Mouse (Mus musculus) cerebellum, postnatal 4 days (tissue): Measurements from ENCODE around the gene Vamp8.
A peak's percentile ranks its signal among the peaks of the same experiment; 100 is the strongest.

Experiments used
- DNase-seq, 2 experiments: peaks; one replicate each; pipeline ENCODE4 v3.0.0; 2022; ENCODE audit warnings: low spot score in 2 of 2, mixed read lengths in 1 of 2

Vamp8 gene

GRCm38 (mm10) chr6:72373184-72373583, 17.3 kb downstream of the Vamp8 start:
- DNase-seq = no peak

GRCm38 (mm10) chr6:72371571-72371970, 18.9 kb downstream of the Vamp8 start:
- DNase-seq = no peak

DNA sequence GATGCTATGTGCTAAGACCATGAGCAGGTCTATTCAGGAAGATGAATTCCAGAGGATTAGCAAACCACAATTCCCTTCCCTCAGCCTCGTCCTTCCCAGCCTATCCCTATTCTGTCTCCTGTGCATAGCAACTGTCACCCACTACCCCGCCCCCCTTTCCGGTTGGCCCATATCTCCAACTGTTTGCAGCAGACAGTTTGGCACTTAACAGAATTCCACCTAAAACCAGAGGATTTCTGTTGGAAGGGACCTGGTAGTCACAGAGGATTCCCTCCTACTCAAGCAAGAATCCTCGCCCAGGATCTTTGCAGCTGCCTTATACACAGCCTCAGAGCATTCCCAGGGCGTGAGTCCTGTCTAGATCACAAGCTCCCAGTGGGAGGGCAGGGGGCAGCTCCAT, 19.4 kb downstream of the Vamp8 start:
- DNase-seq = no peak

GRCm38 (mm10) chr6:72370091-72370490, 20.4 kb downstream of the Vamp8 start:
- no peak for DNase-seq

DNA sequence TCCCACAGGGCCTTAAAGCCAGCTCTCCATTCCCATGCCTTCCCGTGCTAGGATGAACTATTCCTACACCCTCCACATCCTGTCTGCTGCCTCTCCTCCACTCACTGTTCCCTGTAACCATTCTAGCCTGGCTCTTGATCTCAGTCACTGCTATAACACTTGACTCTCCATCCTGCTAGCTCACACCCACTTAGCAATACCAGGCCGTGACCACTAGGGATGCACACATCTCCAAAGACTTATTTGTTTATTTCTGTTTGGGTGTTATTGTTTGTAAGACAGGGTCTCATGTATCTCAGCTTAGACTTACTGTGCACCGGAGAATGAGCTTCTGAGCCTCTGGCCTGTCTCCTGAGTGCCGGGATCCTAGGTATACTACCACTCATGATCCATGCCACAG, 20.9 kb downstream of the Vamp8 start:
- no peak for DNase-seq

GRCm38 (mm10) chr6:72367460-72367974, 23.0 kb downstream of the Vamp8 start:
- no peak for DNase-seq

- no peak for DNase-seq
Observed at GRCm38 (mm10) chr6:72366844-72367443, 23.6 kb downstream of the Vamp8 start, which contains the start of gene Rnf181. Rnf181 (minus strand) TSS chr6:72366956.

- no peak for DNase-seq
Observed at GRCm38 (mm10) chr6:72366304-72366703, 24.2 kb downstream of the Vamp8 start.

DNA sequence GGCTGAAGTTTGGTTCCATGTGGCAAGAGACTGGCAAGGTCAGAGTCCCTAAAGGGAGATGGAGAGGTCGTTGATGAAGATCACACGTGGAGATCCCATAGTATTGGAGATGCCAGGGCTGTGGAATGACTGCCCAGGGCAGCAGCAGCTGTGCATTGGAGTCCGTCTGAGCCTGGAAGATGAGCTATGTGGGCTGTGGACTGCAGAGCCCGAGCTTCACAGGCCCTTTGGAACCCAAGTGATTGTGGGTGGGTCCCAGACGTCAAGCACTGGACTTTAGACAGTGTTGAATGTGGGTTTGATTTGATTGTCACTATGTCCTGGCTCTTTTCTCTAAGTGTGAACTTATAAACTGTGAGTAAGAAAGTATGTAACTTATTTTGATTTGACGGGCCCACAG, 25.5 kb downstream of the Vamp8 start:
- no peak for DNase-seq

DNA sequence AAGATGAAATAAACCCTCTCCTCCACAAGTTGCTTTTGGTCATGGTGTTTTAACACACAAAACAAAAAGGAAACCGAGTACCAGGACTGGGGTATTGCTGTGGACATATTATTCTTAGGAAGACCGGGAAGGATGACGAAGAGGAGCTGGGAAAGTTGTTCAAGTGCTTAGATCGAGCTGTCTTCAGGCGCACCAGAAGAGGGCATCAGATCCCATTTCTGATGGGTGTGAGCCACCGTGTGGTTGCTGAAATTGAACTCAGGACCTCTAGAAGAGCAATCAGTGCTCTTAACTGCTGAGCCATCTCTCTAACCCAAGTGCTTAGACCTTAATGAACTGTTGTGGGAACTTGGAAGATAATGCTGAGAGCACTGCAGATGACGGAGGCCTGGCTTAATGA, 26.5 kb downstream of the Vamp8 start:
- no peak for DNase-seq

DNA sequence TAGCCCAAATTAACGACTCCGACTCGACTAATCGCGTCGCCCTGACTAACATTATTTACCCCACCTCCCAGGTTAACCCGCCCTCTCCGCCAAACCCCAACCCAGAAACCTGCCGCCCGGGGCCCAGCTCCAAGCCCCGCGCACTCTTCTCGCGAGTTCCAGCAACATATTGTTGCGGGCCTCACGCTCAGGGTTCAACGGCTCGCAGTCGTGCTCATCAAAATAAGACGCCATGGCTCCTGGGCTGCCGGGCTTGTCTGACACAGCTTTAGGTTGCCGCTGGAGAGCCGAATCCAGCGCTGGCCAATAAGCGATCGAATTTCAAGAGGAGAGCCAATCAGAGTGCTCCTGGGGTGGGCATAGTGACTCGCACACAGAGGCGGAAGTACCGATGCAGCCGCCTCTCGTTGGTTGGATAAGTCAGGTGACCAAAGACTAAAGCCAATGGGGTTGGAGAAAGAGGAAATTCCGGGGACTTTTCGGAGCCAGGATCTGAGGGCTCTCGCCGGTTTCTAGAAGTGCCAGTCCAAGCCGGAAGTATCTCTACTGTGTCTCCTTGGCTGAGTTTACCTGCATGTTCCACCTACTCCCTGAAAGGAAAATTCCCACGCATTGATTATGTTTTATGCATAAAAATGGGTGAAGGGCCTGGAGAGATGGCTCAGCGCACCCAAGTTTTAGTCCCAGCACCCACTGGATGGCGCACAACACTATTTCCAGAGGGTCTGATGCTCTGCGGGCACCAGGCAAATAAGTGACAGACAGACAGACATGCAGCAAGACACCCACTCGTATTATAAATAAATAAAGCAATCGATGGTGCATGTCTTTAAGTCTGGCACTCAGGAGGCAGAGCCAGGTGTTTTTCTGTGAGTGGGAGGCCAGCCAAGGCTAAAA, 28.1 kb downstream of the Vamp8 start:
- DNase-seq = peak; percentile 82 to 94

DNA sequence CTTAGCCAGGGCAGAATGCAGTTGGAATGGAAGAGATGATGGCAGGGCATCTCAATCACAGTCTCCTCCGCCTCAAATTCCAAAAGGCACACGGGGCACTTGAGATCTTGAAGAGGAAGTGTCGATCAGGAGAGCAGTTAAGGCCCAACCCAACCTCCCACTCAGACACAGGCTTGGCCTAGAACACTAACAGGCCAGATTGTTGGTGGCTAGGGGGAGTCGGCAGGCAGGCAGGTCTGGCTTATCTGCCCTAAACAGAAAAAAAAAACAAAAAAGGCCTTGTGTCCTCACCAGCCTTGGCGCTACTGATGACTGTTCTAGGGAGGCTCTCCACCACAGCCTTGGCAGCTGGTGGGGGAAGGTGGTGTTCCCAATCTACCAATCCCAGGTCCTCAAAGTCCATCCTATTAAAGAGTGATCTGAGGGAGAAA, 29.4 kb downstream of the Vamp8 start:
- no peak for DNase-seq

GRCm38 (mm10) chr6:72360599-72360935, 29.9 kb downstream of the Vamp8 start:
- DNase-seq = no peak

- DNase-seq = no peak
Observed at GRCm38 (mm10) chr6:72359891-72360598, 30.5 kb downstream of the Vamp8 start.

- DNase-seq = no peak
Observed at GRCm38 (mm10) chr6:72359343-72359742, 31.2 kb downstream of the Vamp8 start.

GRCm38 (mm10) chr6:72358086-72358764, 32.3 kb downstream of the Vamp8 start:
- no peak for DNase-seq

DNA sequence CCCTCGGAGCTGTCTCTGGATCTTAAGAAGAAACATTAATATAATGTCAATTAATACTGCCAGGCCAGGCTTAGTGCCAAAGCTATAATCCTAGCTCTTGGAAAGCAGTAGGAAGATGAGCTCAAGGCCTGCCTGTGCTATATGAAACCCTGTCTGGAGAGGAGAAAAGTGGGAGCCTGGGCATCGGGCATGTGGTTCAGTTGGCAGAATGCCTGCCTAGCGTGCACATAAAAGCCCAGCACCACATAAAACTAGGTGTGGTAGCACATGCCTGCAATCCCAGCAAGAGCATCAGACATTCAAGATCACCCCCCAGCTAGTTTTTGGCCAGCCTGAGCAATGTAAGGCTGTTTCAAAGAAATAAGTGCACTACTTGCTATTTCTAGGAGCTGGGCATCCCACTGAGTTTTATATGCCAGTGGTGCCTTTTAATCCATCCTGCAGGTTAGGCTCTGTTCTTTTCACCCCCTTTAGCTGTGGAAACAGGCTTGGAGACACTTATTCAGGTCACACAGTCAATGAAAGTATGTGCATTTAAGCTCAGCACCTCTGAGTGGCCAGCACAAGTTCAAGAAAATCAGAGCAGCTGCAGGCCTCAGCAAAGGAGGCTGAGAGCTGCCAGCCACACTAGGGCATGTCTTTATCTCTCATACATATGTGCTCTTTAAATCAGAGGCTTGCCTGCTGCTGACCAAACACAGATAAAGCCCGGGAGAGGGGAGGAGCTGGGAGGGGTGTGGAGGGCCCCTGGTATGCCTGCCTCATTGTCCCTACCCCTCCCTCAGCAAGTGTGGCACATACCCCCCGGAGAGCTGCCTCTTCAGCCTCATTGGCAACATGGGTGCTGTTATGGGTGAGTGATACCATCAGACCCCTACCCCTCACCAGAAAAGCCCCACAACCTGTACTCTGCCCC, 33.1 kb downstream of the Vamp8 start:
- no peak for DNase-seq

DNA sequence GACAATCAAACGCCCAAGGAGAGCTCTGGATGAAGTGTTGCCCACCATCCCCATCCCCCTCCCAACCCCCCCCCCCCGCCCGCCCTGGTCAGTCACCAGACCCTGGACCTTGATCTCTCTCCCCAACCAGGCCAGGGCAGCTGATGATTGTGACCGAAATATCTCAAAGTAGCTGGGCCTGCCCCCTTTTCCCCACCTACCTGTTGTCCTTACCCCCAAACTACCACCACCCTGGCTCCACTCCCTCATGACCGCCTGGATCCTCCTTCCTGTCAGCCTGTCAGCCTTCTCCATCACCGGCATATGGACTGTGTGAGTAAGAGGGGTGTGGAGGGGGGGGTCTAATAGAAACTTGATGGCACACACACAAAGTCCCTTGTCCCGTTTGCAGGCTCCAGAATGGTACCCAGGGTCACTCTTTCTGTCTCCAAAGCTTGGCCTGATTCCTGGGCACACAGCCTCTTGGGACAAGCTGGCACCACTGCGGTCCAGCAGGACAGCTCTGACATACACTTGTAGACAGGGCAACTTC, 34.4 kb downstream of the Vamp8 start:
- no peak for DNase-seq

GRCm38 (mm10) chr6:72355066-72355911, 35.2 kb downstream of the Vamp8 start, which contains the start of gene Tmem150a:
Tmem150a (plus strand) TSS chr6:72355447.
- DNase-seq = peak; percentile 62 to 70
